Mouse (Mus musculus) liver, embryonic 15.5 days (tissue): ENCODE results near the gene Klhl29. TPM values are rescaled to one million over a fixed set of nuclear protein-coding genes. Genes with fewer than 3 reads are reported as not detected.
A peak's percentile ranks its signal among the peaks of the same experiment; 100 is the strongest.

Experiments
- ATAC-seq: fragments of 200-750 bp; cut with Nextera tagmentation; 2 replicates; pipeline ENCODE4 v1.8.0; 2017; ENCODE audit warnings: moderate number of reproducible peaks, mild to moderate bottlenecking, moderate library complexity; ENCODE audit not compliant: insufficient read depth
- H3K27ac ChIP-seq: fragments of 300-500 bp; sonication (generic); replicated peaks from 2 replicates; pipeline ENCODE4 v1.5.1; 2015; ENCODE audit warnings: mild to moderate bottlenecking, inconsistent platforms
- H3K27me3 ChIP-seq: fragments of 300-500 bp; sonication (generic); 2 replicates; pipeline ENCODE4 v1.6.1; 2015; ENCODE audit warnings: mild to moderate bottlenecking, inconsistent platforms
- H3K36me3 ChIP-seq: fragments of 300-500 bp; sonication (generic); replicated peaks from 2 replicates; pipeline ENCODE4 v1.6.1; 2015; ENCODE audit warnings: moderate library complexity, mild to moderate bottlenecking, inconsistent platforms
- H3K4me1 ChIP-seq: fragments of 300-500 bp; sonication (generic); replicated peaks from 2 replicates; pipeline ENCODE4 v1.6.1; 2015; ENCODE audit warnings: inconsistent platforms
- H3K4me2 ChIP-seq: fragments of 300-500 bp; sonication (generic); 2 replicates; pipeline ENCODE4 v1.6.1; 2015; ENCODE audit warnings: moderate library complexity, mild to moderate bottlenecking, inconsistent platforms
- H3K4me3 ChIP-seq: fragments of 300-500 bp; sonication (generic); replicated peaks from 2 replicates; pipeline ENCODE4 v1.5.1; 2015; ENCODE audit warnings: mild to moderate bottlenecking, inconsistent platforms
- H3K9ac ChIP-seq: fragments of 300-500 bp; sonication (generic); 2 replicates; pipeline ENCODE4 v1.6.1; 2015; ENCODE audit warnings: moderate library complexity, mild to moderate bottlenecking, inconsistent platforms
- H3K9me3 ChIP-seq: fragments of 300-500 bp; sonication (generic); replicated peaks from 2 replicates; pipeline ENCODE4 v1.6.1; 2016; ENCODE audit warnings: inconsistent platforms
- WGBS: fragments of 180-500 bp; shearing (Covaris S2); methylation state at CpG from one replicate; pipeline ENCODE4 v1.1.7; 2015; ENCODE audit warnings: mixed read lengths; ENCODE audit not compliant: insufficient replicate concordance; 5-methylcytosine and 5-hydroxymethylcytosine counted together
- polyA plus RNA-seq: library from polyadenylated mRNA; unstranded; fragments of >200 nt; fragmentation: Nextera tagmentation; extraction: Ambion mirVana; gene quantifications from 2 replicates; pipeline ENCODE4 v1.2.1, GENCODE M21; 2015

The Klhl29 gene
- polyA plus RNA-seq, 1 experiment from 2014 or later, result 0.07 TPM

- H3K27ac ChIP-seq, result no peak overlapping the region
- no peak overlapping the region for H3K4me2 ChIP-seq
- ATAC-seq, result no peak
- H3K4me3 ChIP-seq, result no peak overlapping the region
- H3K27me3 ChIP-seq, result no peaks in the 10 kb centered on the region
- H3K9me3 ChIP-seq, result no peaks in the 10 kb centered on the region
- H3K4me1 ChIP-seq, result no peaks in the 10 kb centered on the region
- H3K36me3 ChIP-seq, result no peaks in the 10 kb centered on the region
- H3K9ac ChIP-seq, result no peak overlapping the region
Measured at GRCm38 (mm10) chr12:5386688-5387087, 11.2 kb upstream of the Klhl29 start.

GRCm38 (mm10) chr12:5381694-5382093 lies 6.2 kb upstream of the Klhl29 start:
- Histone ChIP-seq H3K9me3 (no peaks in the 10 kb centered on the region), H3K36me3 (no peaks in the 10 kb centered on the region), H3K4me2 (no peak overlapping the region), H3K4me1 (no peaks in the 10 kb centered on the region), H3K27ac (no peak overlapping the region), H3K27me3 (peaks cover 19% of the 10 kb centered on the region), H3K9ac (no peak overlapping the region), H3K4me3 (no peak overlapping the region)
- no peak for ATAC-seq

GRCm38 (mm10) chr12:5374684-5375615 lies 532 bp downstream of the Klhl29 start:
- H3K27ac ChIP-seq, result no peak overlapping the region

GRCm38 (mm10) chr12:5374196-5374683 lies 1.2 kb downstream of the Klhl29 start:
- no peak for ATAC-seq
- Histone ChIP-seq H3K9ac (no peak overlapping the region), H3K27ac (no peak overlapping the region), H3K9me3 (no peaks in the 10 kb centered on the region), H3K4me1 (no peaks in the 10 kb centered on the region), H3K27me3 (peaks cover 73% of the 10 kb centered on the region), H3K4me2 (peak overlapping the region; percentile 64), H3K36me3 (no peaks in the 10 kb centered on the region), H3K4me3 (peak overlapping the region; percentile 49)
- WGBS, result 1% methylated on average over 30 of the region's 31 CpGs

More at GRCm38 (mm10) chr12:5374684-5375615, 532 bp downstream of the Klhl29 start:
- Histone ChIP-seq H3K4me3 (peak overlapping the region; percentile 49), H3K9ac (no peak overlapping the region), H3K9me3 (no peaks in the 10 kb centered on the region), H3K36me3 (no peaks in the 10 kb centered on the region), H3K4me1 (no peaks in the 10 kb centered on the region), H3K27me3 (peaks cover 74% of the 10 kb centered on the region), H3K4me2 (peak overlapping the region; percentile 64)
- WGBS, result under 1% methylated on average over 81 of the region's 84 CpGs
- 0 out of 2 replicates have a peak, but pooled peaks have one; percentile 12 for ATAC-seq

- Histone ChIP-seq H3K9me3 (no peaks in the 10 kb centered on the region), H3K9ac (no peak overlapping the region), H3K27me3 (peaks cover 70% of the 10 kb centered on the region), H3K4me3 (peak overlapping the region; percentile 49), H3K4me2 (peak overlapping the region; percentile 64), H3K27ac (no peak overlapping the region), H3K36me3 (no peaks in the 10 kb centered on the region), H3K4me1 (no peaks in the 10 kb centered on the region)
- WGBS, result 3% methylated on average over 42 of the region's 42 CpGs
- no peak for ATAC-seq
Measured at GRCm38 (mm10) chr12:5373641-5374195, 1.8 kb downstream of the Klhl29 start.

GRCm38 (mm10) chr12:5369396-5369795 lies 6.1 kb downstream of the Klhl29 start:
- no peak overlapping the region for H3K4me3 ChIP-seq
- WGBS, result 65% methylated on average over 4 of the region's 4 CpGs
- no peaks in the 10 kb centered on the region for H3K36me3 ChIP-seq
- peaks cover 32% of the 10 kb centered on the region for H3K27me3 ChIP-seq
- H3K4me1 ChIP-seq, result no peaks in the 10 kb centered on the region
- ATAC-seq, result no peak
- no peak overlapping the region for H3K9ac ChIP-seq
- H3K9me3 ChIP-seq, result no peaks in the 10 kb centered on the region
- H3K27ac ChIP-seq, result no peak overlapping the region
- H3K4me2 ChIP-seq, result no peak overlapping the region

GRCm38 (mm10) chr12:5364836-5365235 lies 10.6 kb downstream of the Klhl29 start:
- no peak for ATAC-seq
- Histone ChIP-seq H3K27ac (no peak overlapping the region), H3K9ac (no peak overlapping the region), H3K36me3 (no peaks in the 10 kb centered on the region), H3K9me3 (no peaks in the 10 kb centered on the region), H3K4me3 (no peak overlapping the region), H3K4me2 (no peak overlapping the region), H3K27me3 (no peaks in the 10 kb centered on the region), H3K4me1 (no peaks in the 10 kb centered on the region)
- 64% methylated on average over 3 of the region's 3 CpGs for WGBS

- Histone ChIP-seq H3K9me3 (no peaks in the 10 kb centered on the region), H3K36me3 (no peaks in the 10 kb centered on the region), H3K9ac (no peak overlapping the region), H3K4me1 (no peaks in the 10 kb centered on the region), H3K27ac (no peak overlapping the region), H3K4me2 (no peak overlapping the region), H3K4me3 (no peak overlapping the region), H3K27me3 (no peaks in the 10 kb centered on the region)
- no peak for ATAC-seq
- WGBS, result 57% methylated on average over 17 of the region's 17 CpGs
Measured at GRCm38 (mm10) chr12:5363961-5364634, 11.4 kb downstream of the Klhl29 start.

- ATAC-seq, result no peak
- H3K4me1 ChIP-seq, result no peaks in the 10 kb centered on the region
- no peaks in the 10 kb centered on the region for H3K27me3 ChIP-seq
- no peak overlapping the region for H3K9ac ChIP-seq
- H3K36me3 ChIP-seq, result no peaks in the 10 kb centered on the region
- H3K9me3 ChIP-seq, result no peaks in the 10 kb centered on the region
- no peak overlapping the region for H3K4me3 ChIP-seq
- WGBS, result 21% methylated on average over 5 of the region's 5 CpGs
- H3K27ac ChIP-seq, result no peak overlapping the region
- H3K4me2 ChIP-seq, result no peak overlapping the region
Measured at GRCm38 (mm10) chr12:5359065-5359464, 16.4 kb downstream of the Klhl29 start.

GRCm38 (mm10) chr12:5358497-5358896 lies 17.0 kb downstream of the Klhl29 start:
- Histone ChIP-seq H3K4me2 (no peak overlapping the region), H3K27ac (no peak overlapping the region), H3K4me1 (no peaks in the 10 kb centered on the region), H3K9ac (no peak overlapping the region), H3K36me3 (no peaks in the 10 kb centered on the region), H3K27me3 (no peaks in the 10 kb centered on the region), H3K9me3 (no peaks in the 10 kb centered on the region), H3K4me3 (no peak overlapping the region)
- no peak for ATAC-seq
- 42% methylated on average over 6 of the region's 6 CpGs for WGBS

- no peak overlapping the region for H3K4me2 ChIP-seq
- H3K9me3 ChIP-seq, result no peaks in the 10 kb centered on the region
- H3K4me3 ChIP-seq, result no peak overlapping the region
- H3K27me3 ChIP-seq, result no peaks in the 10 kb centered on the region
- ATAC-seq, result no peak
- WGBS, result 61% methylated on average over 9 of the region's 9 CpGs
- H3K9ac ChIP-seq, result no peak overlapping the region
- no peaks in the 10 kb centered on the region for H3K36me3 ChIP-seq
- no peak overlapping the region for H3K27ac ChIP-seq
- H3K4me1 ChIP-seq, result no peaks in the 10 kb centered on the region
Measured at GRCm38 (mm10) chr12:5353416-5353815, 22.1 kb downstream of the Klhl29 start.
